ENCODE assay signal across 8 mouse cellular contexts in the genomic region with DNA sequence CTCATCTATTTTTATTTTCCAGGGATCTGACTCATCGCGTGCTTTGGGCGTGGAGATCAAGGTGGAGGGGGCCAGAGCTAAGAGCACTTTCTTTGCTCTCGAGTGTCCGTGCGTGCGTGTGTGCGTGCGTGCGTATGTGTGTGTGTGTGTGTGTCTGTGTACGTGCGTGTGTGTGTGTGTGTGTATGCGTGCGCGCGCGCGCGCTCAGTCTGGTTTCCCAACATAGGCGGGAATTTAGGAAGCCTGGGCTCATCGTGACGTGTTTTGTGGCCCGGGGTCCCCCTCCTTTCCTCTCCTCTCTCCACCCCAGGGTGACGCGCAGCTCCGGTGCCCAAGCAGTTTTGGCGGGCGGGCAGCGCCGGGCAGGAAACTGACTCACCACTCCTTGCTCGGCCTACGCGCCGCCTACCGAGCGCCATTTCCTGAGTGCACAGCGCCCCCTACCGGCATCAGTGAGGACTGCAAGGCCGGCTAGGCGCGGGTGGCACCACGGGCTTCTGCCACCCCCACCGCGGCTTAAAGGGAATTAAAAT. TPM values are rescaled to one million over a fixed set of nuclear protein-coding genes. Genes with fewer than 3 reads are reported as not detected.
DNase-seq lines count a peak whose midpoint lies in the region; ATAC-seq and TF ChIP-seq lines count a peak whose summit lies in the region.

No protein-coding gene starts in this region.

- H3K4me2 ChIP-seq in hindbrain, embryonic 11.5 days (replicated peaks; ENCODE audit: low read depth, low read length) = peak overlapping the region; percentile 89
- peak overlapping the region; percentile 79 for H3K4me2 ChIP-seq in lung, postnatal 0 days (replicated peaks; ENCODE audit: low read depth, low read length)

- H3K9me3 ChIP-seq in hindbrain, embryonic 11.5 days (ENCODE audit: control insufficient read depth, low read length) = no peaks in the 10 kb centered on the region
- no peaks in the 10 kb centered on the region for H3K9me3 ChIP-seq in lung, postnatal 0 days (ENCODE audit: low read length)

- peak overlapping the region; percentile 54 for H3K9ac ChIP-seq in hindbrain, embryonic 11.5 days (ENCODE audit: low read depth, low read length)
- H3K9ac ChIP-seq in lung, postnatal 0 days (replicated peaks; ENCODE audit: low read depth) = peak overlapping the region; percentile 91

- peak; percentile 99 for TF ChIP-seq CTCF in lung, postnatal 0 days (IDR thresholded peaks at IDR 0.05)

- H3K27me3 ChIP-seq in hindbrain, embryonic 11.5 days (ENCODE audit: control insufficient read depth, insufficient read depth, low read length) = peaks cover 24% of the 10 kb centered on the region
- no peaks in the 10 kb centered on the region; the same call in 1 of the 2 replicates for H3K27me3 ChIP-seq in lung, postnatal 0 days (replicated peaks; ENCODE audit: insufficient read depth, low read length)

- DNase-seq in Muller cell, postnatal 12 days (ENCODE audit: inconsistent ontology term) = peak; percentile 98
- DNase-seq in cerebellum, adult 9-11 months = peak; percentile 98
- DNase-seq in frontal cortex, adult 2 months (ENCODE audit: extremely low spot score in 1 of 2, low spot score in 1 of 2) = peak; percentile 93 to 98
- peak; percentile 96 for DNase-seq in hindbrain, embryonic 11.5 days (ENCODE audit: low spot score)
- peak; percentile 98 to 99 for DNase-seq in layer of hippocampus, postnatal 10 days (ENCODE audit: low spot score in 2 of 2)
- DNase-seq in lung, postnatal 0 days (ENCODE audit: low spot score) = peak; percentile 100
- DNase-seq in ovary, postnatal 10 days (ENCODE audit: low spot score) = peak; percentile 94
- peak; percentile 92 for DNase-seq in thymus, postnatal 0 days (ENCODE audit: low spot score)

- under 1% methylated on average over 44 of the region's 44 CpGs for WGBS in hindbrain, embryonic 11.5 days
- under 1% methylated on average over 44 of the region's 44 CpGs for WGBS in lung, postnatal 0 days

- H3K4me1 ChIP-seq in hindbrain, embryonic 11.5 days (replicated peaks; ENCODE audit: control insufficient read depth, insufficient read depth, low read length) = peaks cover 12% of the 10 kb centered on the region
- peaks cover 5% of the 10 kb centered on the region for H3K4me1 ChIP-seq in lung, postnatal 0 days (ENCODE audit: insufficient read depth, low read depth, low read length)

- H3K4me3 ChIP-seq in hindbrain, embryonic 11.5 days (ENCODE audit: low read depth, low read length) = peak overlapping the region; percentile 47
- H3K4me3 ChIP-seq in lung, postnatal 0 days (ENCODE audit: low read depth, low read length) = peak overlapping the region; percentile 79

- H3K36me3 ChIP-seq in hindbrain, embryonic 11.5 days (ENCODE audit: control insufficient read depth, insufficient read depth, low read length) = no peaks in the 10 kb centered on the region
- 0 out of 2 replicates have a peak, but pooled peaks cover 6% of the 10 kb centered on the region for H3K36me3 ChIP-seq in lung, postnatal 0 days (ENCODE audit: insufficient read depth, low read length)

- TF ChIP-seq EP300 in lung, postnatal 0 days (IDR thresholded peaks at IDR 0.05) = peak; percentile 89

- no peak overlapping the region for H3K27ac ChIP-seq in hindbrain, embryonic 11.5 days (ENCODE audit: low read depth, low read length)
- peak overlapping the region; percentile 94 for H3K27ac ChIP-seq in lung, postnatal 0 days (ENCODE audit: low read length)

- peak; percentile 69 for ATAC-seq in hindbrain, embryonic 11.5 days (ENCODE audit: low FRiP score)
- peak; percentile 86 for ATAC-seq in lung, postnatal 0 days

RNA-seq across cellular contexts. Expression of a gene that starts 4.5 kb away (rescaled TPM):
- 37.7 and 55.8 TPM in 2 replicates for polyA plus RNA-seq in frontal cortex, adult 2 months (2012; rRNA removed)
- polyA plus RNA-seq in hindbrain, embryonic 11.5 days (2014; fragmentation: Nextera tagmentation; extraction: Ambion mirVana) = 33.4 and 36.8 TPM in 2 replicates
- 10 to 100 TPM; 23.6 to 29.4 TPM for total RNA-seq in layer of hippocampus, postnatal 10 days (2021)
- polyA plus RNA-seq in lung, postnatal 0 days (2015; fragmentation: Nextera tagmentation; extraction: Ambion mirVana) = 106 and 177 TPM in 2 replicates
- polyA plus RNA-seq in thymus, postnatal 0 days (2015; fragmentation: Nextera tagmentation; extraction: Ambion mirVana) = 39.3 and 39.7 TPM in 2 replicates

RNA-seq across cellular contexts. Expression of a gene that starts 18.7 kb away (rescaled TPM):
- 0.08 and 0.19 TPM in 2 replicates for polyA plus RNA-seq in frontal cortex, adult 2 months (2012; rRNA removed)
- 0.45 TPM in 1 of 2 replicates, not detected in the other for polyA plus RNA-seq in hindbrain, embryonic 11.5 days (2014; fragmentation: Nextera tagmentation; extraction: Ambion mirVana)
- under 1 TPM; 0.13 to 0.59 TPM for total RNA-seq in layer of hippocampus, postnatal 10 days (2021)
- polyA plus RNA-seq in lung, postnatal 0 days (2015; fragmentation: Nextera tagmentation; extraction: Ambion mirVana) = 1.0 and 1.2 TPM in 2 replicates
- polyA plus RNA-seq in thymus, postnatal 0 days (2015; fragmentation: Nextera tagmentation; extraction: Ambion mirVana) = 4.9 and 5.4 TPM in 2 replicates
